Mouse (Mus musculus): ENCODE results near the gene Gatad1.
A peak's percentile ranks its signal among the peaks of the same experiment; 100 is the strongest.
"Not testable (repeated sequence)": the region's sequence is repeated elsewhere in the genome, so short reads cannot be mapped to it uniquely, and the experiment has no call there.

The Gatad1 gene

GRCm38 (mm10) chr5:3633315-3633714, 23.7 kb downstream of the Gatad1 start:
- DNase-seq, result no peak

DNA sequence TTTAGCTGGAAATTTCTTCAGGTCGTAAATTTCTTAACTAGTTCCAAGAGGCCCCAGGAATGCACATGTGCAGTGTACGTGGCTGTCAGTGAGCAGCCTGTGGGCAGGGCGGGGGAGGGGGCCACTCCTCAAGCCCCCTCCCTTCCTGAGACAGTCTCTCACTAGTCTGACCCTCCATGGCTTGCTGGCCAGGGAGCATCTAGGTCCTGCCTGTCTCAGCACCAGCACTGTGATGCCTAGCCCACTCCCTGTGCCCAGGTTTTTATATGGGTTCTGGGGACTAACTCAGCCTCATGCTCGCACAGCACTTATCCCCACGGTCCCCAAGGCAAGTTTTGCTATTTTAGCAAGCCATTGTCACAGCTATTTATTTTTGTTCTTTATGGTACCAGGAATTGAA, 24.7 kb downstream of the Gatad1 start:
- DNase-seq, result no peak

DNA sequence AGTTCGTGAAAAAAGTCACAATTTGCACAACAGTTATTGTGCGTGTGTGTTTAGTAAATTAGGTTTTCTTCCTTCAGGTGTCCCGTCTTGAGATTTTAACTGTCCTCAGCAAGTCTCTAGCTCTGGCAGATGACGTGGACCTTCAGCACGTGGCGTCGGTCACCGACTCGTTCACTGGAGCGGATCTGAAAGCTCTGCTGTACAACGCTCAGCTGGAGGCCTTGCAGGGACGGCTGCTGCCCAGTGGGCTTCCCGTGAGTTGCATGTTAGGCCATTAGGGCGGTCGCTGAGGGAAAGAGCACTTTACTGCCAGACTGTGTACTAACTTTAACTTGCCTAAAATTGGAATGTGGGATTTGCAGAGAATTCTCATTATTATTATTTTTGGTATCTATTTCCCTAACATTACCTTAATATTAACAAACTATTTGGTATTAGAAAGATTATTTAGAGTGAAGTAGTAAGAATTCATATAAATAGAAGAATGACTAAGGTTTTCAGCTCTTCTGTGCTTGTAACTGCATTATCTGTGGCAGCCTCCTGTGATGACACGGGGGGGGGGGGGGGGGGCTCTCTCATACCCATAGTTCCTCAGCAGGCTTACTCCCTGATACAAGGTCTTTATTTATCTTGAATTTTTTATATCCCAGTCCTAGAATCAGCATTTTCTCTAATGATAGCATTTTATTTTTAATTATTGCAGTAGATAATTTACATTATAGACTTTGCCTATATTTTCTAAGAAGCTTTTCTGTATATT, 25.3 kb downstream of the Gatad1 start:
- no peak for DNase-seq

DNA sequence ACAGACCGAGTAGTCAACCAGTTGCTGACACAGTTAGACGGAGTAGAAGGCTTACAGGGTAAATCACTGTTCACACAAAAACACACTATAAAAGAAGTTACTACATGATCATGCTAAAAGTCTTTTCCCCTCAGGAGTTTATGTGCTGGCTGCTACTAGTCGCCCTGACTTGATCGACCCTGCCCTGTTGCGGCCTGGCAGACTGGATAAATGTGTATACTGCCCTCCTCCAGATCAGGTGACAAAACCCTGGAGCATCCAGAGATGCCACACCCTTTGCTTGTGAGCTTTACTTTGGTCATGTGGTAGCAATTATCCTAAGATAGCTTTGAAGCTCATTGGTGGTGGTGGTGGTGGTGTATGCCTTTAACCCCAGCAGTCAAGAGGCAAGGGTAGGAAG, 26.9 kb downstream of the Gatad1 start:
- no peak for DNase-seq

DNA sequence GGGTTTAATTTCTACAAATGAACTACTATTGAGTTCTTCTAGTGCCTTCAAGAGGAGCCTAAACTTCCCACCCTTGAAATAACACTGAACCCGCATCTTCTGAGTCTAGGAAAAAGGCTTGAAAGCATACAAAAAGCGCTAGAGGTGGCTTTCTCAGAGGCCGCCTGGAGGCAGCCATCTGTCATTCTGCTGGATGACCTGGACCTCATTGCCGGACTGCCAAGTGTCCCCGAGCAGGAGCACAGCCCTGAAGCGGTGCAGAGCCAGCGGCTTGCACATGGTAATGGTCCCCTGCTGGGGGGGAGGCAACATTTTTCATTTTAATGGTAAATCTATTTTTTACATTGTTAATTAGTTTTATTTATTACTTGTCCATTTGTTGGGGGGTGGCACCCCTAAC, 36.5 kb downstream of the Gatad1 start:
- DNase-seq, result no peak

GRCm38 (mm10) chr5:3611835-3612234, 45.1 kb downstream of the Gatad1 start:
- not testable (repeated sequence) for DNase-seq

DNA sequence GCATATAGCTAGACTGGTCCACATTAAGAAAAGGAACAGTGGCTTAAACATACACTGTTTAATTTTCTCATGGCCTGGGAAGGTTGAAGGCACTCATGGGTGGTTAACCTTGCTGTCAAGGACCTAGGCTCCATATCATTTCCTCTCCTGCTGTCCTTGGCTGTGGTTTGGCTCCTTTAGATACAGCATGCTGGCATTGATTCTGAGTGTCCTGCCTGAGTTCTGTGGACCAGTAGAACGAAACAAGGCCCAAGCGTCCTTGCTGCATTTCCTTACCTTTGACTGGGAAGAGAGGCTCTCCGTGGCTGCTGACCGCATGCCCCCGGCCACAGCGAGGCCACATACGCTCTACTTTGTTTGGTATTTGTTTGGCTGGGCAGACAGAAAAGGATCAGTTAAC, 47.7 kb downstream of the Gatad1 start:
- DNase-seq, result no peak

DNA sequence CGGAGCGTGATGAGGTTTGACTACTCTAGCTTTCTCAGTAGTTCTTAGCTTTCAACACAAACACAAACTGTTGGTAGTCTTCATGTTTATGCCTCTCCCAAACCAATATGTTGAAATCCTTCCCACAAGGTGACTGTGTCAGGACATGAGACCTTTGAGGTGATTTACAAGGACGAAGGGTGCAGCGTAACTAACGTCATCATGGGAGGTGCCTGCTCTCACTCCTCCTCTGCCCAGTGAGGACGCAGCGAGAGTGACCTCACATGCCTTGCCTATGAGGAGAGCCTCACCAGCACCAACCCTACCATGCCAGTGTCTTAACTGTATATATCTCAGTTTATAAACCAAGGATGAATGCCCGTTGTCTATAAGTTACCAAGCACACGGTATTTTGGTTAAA, 49.9 kb downstream of the Gatad1 start:
- DNase-seq, result no peak

- no peak for DNase-seq
Measured at GRCm38 (mm10) chr5:3600790-3601189, 56.2 kb downstream of the Gatad1 start.

GRCm38 (mm10) chr5:3600298-3600697, 56.7 kb downstream of the Gatad1 start:
- DNase-seq, result no peak

GRCm38 (mm10) chr5:3598766-3599165, 58.2 kb downstream of the Gatad1 start:
- no peak for DNase-seq

DNA sequence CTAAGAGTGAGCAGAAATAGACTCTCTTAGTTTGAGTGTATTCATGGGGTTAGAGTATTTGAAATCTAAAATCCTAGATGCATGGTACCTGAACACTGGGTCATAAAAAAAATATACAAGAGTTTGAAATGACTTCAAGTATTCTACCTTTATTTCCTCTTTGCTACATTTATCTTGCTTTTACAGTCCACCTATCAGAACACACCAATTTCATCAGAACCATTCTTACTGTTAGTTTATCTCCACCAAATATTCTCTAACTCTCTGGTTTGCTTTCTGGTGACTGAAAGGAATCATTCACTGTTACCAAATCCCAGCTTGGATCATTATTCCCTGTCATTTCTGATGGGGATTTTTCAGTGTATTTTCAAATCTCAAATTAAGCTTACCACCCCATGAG, 59.8 kb downstream of the Gatad1 start:
- no peak for DNase-seq

- DNase-seq, result peak; percentile 88
Measured at GRCm38 (mm10) chr5:3596399-3596766, 60.6 kb downstream of the Gatad1 start, which contains the start of gene Rbm48. TSS of gene Rbm48 (minus strand) at chr5:3596585.

GRCm38 (mm10) chr5:3595693-3596398, 61.1 kb downstream of the Gatad1 start, which contains the start of gene Pex1:
TSS of gene Pex1 (plus strand) at chr5:3596066.
- peak; percentile 98 for DNase-seq
